Mouse (Mus musculus) stomach, embryonic 15.5 days (tissue): Measurements from ENCODE around the gene Cdc45. TPM values are rescaled to one million over a fixed set of nuclear protein-coding genes. Genes with fewer than 3 reads are reported as not detected.
"Not testable (repeated sequence)": the region's sequence is repeated elsewhere in the genome, so short reads cannot be mapped to it uniquely, and the experiment has no call there.

ENCODE experiments used
- ATAC-seq: fragments of 200-750 bp; cut with Nextera tagmentation; 2 replicates; pipeline ENCODE4 v1.8.0; 2017; ENCODE audit warnings: low read depth, moderate number of reproducible peaks, moderate TSS enrichment; ENCODE audit not compliant: insufficient read depth, low FRiP score
- H3K27ac ChIP-seq: fragments of 300-500 bp; sonication (generic); 2 replicates; pipeline ENCODE4 v1.5.1; 2015; ENCODE audit warnings: mild to moderate bottlenecking, inconsistent platforms
- H3K27me3 ChIP-seq: fragments of 300-500 bp; sonication (generic); replicated peaks from 2 replicates; pipeline ENCODE4 v1.6.1; 2015; ENCODE audit warnings: inconsistent platforms
- H3K36me3 ChIP-seq: fragments of 300-500 bp; sonication (generic); 2 replicates; pipeline ENCODE4 v1.6.1; 2015; ENCODE audit warnings: inconsistent platforms
- H3K4me1 ChIP-seq: fragments of 300-500 bp; sonication (generic); 2 replicates; pipeline ENCODE4 v1.6.1; 2015; ENCODE audit warnings: inconsistent platforms
- H3K4me2 ChIP-seq: fragments of 300-500 bp; sonication (generic); 2 replicates; pipeline ENCODE4 v1.6.1; 2015; ENCODE audit warnings: mild to moderate bottlenecking, inconsistent platforms
- H3K4me3 ChIP-seq: fragments of 300-500 bp; sonication (generic); replicated peaks from 2 replicates; pipeline ENCODE4 v1.5.1; 2015; ENCODE audit warnings: inconsistent platforms
- H3K9ac ChIP-seq: fragments of 300-500 bp; sonication (generic); 2 replicates; pipeline ENCODE4 v1.6.1; 2015; ENCODE audit warnings: inconsistent platforms
- H3K9me3 ChIP-seq: fragments of 300-500 bp; sonication (generic); 2 replicates; pipeline ENCODE4 v1.6.1; 2016; ENCODE audit warnings: inconsistent platforms
- WGBS: fragments of 180-500 bp; shearing (Covaris S2); methylation state at CpG from one replicate; pipeline ENCODE4 v1.1.7; 2015; 5-methylcytosine and 5-hydroxymethylcytosine counted together
- polyA plus RNA-seq: library from polyadenylated mRNA; unstranded; fragments of >200 nt; fragmentation: Nextera tagmentation; extraction: Ambion mirVana; gene quantifications from 2 replicates; pipeline ENCODE4 v1.2.1, GENCODE M21; 2015

Cdc45 gene
- 37.5 and 39.6 TPM in 2 replicates for polyA plus RNA-seq

DNA sequence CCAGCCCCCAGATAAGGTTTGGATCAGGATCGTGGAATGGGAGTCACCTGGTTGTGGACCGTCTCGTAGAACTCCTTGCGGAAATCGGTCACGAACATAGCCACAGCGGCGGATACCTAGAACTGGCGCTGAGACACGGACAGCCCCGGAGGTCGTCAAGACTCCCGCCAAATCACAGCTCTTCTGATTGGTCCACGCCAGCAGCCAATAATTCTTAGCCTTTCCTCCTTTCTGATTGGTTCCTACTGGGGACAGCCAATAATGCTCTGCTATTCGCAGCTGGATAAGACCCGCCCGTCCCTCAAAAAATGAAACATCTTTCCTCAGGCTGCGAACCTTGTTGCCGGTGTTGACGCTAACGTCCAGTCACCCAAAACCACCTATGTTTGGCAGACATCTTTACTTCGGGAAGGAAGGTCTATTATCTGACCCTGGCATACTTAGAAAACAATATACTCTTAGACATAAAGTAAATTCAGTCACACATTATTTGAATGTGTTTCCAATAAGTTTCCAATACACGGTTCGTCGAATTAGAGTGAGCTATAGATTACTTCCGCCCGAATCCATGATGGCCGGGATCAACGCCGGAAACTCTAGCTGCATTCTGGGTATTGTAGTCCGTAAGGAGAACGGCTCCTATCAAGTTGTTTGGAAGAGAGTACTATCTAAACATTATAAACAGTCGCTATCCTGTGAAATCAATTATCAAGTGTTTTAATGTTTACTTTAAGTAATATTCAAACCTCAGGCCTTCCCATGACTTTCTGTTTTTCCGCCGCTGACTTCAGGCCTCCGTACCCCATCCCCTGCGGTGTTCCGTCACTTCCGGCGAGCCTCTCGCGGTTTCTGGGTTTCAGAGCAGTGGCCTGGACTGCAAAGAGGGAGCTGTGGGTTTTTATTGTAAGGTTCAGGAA lies at the start of gene Cdc45, which contains the start of gene Ufd1:
Gene Cdc45, minus strand, starts transcription at position 520 of the 917 bp plus-strand sequence.
Gene Ufd1, plus strand, starts transcription at position 312 of the 917 bp plus-strand sequence.
- peaks cover 16% of the 10 kb centered on the region for H3K4me1 ChIP-seq
- H3K36me3 ChIP-seq: peaks cover 21% of the 10 kb centered on the region
- H3K9me3 ChIP-seq: no peaks in the 10 kb centered on the region
- peak within 1 kb of the TSS; percentile 64 for H3K4me3 ChIP-seq
- H3K9ac ChIP-seq: peak within 1 kb of the TSS; percentile 87
- H3K27ac ChIP-seq: peak within 1 kb of the TSS; percentile 70
- H3K27me3 ChIP-seq: no peaks in the 10 kb centered on the region
- peak within 1 kb of the TSS; percentile 88 for H3K4me2 ChIP-seq
- WGBS: under 1% methylated on average over 42 of the region's 42 CpGs
- peak; percentile 96 for ATAC-seq

DNA sequence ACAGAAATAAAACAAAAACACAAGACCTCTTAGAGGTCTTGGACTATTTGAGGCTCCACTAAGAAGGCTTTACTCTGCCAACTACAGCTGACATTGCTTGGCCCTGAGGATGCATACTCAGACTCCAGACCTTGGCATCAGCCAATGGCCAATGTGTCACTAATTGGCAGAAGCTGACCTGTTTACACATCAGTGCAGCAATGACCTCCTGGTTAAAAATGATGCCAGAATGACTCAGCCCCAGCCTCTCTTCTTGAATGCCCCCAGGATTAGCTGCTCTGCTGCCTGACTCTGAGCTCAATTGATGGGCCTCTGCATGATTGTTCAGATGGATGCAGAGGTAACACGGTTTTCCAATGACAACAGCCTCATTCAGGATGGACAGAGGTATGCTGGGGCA lies 48.4 kb upstream of the Cdc45 start:
- no peak overlapping the region for H3K4me3 ChIP-seq
- WGBS: 58% methylated on average over 1 of the region's 1 CpGs
- no peaks in the 10 kb centered on the region for H3K36me3 ChIP-seq
- H3K27ac ChIP-seq: no peak overlapping the region
- H3K9me3 ChIP-seq: no peaks in the 10 kb centered on the region
- H3K4me2 ChIP-seq: no peak overlapping the region
- no peaks in the 10 kb centered on the region for H3K4me1 ChIP-seq
- no peak for ATAC-seq
- H3K27me3 ChIP-seq: no peaks in the 10 kb centered on the region
- no peak overlapping the region for H3K9ac ChIP-seq

- no peaks in the 10 kb centered on the region for H3K9me3 ChIP-seq
- no peaks in the 10 kb centered on the region for H3K27me3 ChIP-seq
- no peak overlapping the region for H3K4me3 ChIP-seq
- no peaks in the 10 kb centered on the region for H3K4me1 ChIP-seq
- no peaks in the 10 kb centered on the region for H3K36me3 ChIP-seq
- no peak overlapping the region for H3K9ac ChIP-seq
- no peak overlapping the region for H3K27ac ChIP-seq
- ATAC-seq: no peak
- no peak overlapping the region for H3K4me2 ChIP-seq
Observed at GRCm38 (mm10) chr16:18858551-18858950, 46.8 kb upstream of the Cdc45 start.

- WGBS: 80% methylated on average over 16 of the region's 17 CpGs
- H3K27ac ChIP-seq, H3K4me1 ChIP-seq, H3K27me3 ChIP-seq, H3K4me3 ChIP-seq, H3K36me3 ChIP-seq, H3K9ac ChIP-seq, H3K4me2 ChIP-seq, H3K9me3 ChIP-seq, ATAC-seq: not testable (repeated sequence)
Observed at GRCm38 (mm10) chr16:18849521-18850190, 37.9 kb upstream of the Cdc45 start.

- no peaks in the 10 kb centered on the region for H3K9me3 ChIP-seq
- no peaks in the 10 kb centered on the region for H3K4me1 ChIP-seq
- no peak overlapping the region for H3K4me2 ChIP-seq
- no peak overlapping the region for H3K9ac ChIP-seq
- no peak overlapping the region for H3K4me3 ChIP-seq
- H3K27me3 ChIP-seq: no peaks in the 10 kb centered on the region
- H3K27ac ChIP-seq: no peak overlapping the region
- 84% methylated on average over 15 of the region's 15 CpGs for WGBS
- no peak for ATAC-seq
- no peaks in the 10 kb centered on the region for H3K36me3 ChIP-seq
Observed at GRCm38 (mm10) chr16:18846301-18846820, 34.6 kb upstream of the Cdc45 start.

- H3K36me3 ChIP-seq: peaks cover 13% of the 10 kb centered on the region
- no peak overlapping the region for H3K4me3 ChIP-seq
- no peak overlapping the region for H3K27ac ChIP-seq
- H3K4me1 ChIP-seq: no peaks in the 10 kb centered on the region
- no peak for ATAC-seq
- H3K4me2 ChIP-seq: no peak overlapping the region
- WGBS: 94% methylated on average over 4 of the region's 4 CpGs
- no peaks in the 10 kb centered on the region for H3K27me3 ChIP-seq
- no peak overlapping the region for H3K9ac ChIP-seq
- H3K9me3 ChIP-seq: no peaks in the 10 kb centered on the region
Observed at GRCm38 (mm10) chr16:18838346-18838745, 26.6 kb upstream of the Cdc45 start.

DNA sequence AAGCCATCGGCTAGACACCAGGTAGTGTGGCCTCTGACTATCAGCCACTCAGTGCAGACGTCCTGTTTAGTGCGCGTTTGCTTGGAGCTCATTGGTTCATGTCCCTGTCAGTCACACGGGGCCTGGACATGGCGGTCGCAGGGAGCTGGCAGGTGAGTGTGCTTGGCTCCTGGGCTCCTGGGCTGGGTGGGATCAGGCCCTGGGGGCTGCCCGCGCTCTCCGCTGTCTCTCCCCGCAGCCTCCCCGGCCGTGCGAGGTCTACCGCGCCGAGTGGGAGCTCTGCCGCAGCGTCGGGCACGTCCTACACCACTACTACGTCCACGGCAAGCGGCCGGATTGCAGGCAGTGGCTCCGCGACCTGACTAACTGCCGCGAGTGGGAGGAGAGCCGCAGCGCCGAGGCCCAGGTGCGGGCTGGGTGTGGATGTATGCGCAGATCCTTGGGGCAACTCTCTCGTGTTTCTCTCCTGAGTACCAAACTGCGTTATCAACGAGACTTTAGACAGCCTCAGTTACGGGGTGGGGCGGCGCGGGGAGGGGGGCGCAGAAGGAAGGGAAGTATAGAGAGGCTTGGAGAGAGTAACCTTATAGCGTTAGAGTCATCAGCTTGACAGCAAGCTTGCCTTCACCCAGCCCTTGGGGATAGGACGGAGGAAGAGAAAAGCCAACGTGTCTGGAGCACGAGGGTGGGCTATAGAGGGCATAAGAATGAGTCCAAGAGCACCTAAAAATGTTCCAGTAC lies 24.9 kb upstream of the Cdc45 start, which contains the start of the genes 2510002D24Rik and Gm28539:
Gene 2510002D24Rik, plus strand, starts transcription at position 111 of the 741 bp plus-strand sequence.
Gene Gm28539, plus strand, starts transcription at position 117 of the 741 bp plus-strand sequence.
- peak within 1 kb of the TSS; percentile 62 for H3K4me2 ChIP-seq
- H3K27me3 ChIP-seq: no peaks in the 10 kb centered on the region
- peaks cover 24% of the 10 kb centered on the region for H3K36me3 ChIP-seq
- no peaks in the 10 kb centered on the region for H3K9me3 ChIP-seq
- H3K9ac ChIP-seq: peak within 1 kb of the TSS; percentile 79
- ATAC-seq: peak; percentile 99
- WGBS: under 1% methylated on average over 45 of the region's 46 CpGs
- H3K4me1 ChIP-seq: no peaks in the 10 kb centered on the region
- H3K27ac ChIP-seq: peak within 1 kb of the TSS; percentile 70; the same call in 1 of the 2 replicates
- peak within 1 kb of the TSS; percentile 92 for H3K4me3 ChIP-seq

- H3K36me3 ChIP-seq: peaks cover 27% of the 10 kb centered on the region
- H3K4me1 ChIP-seq: no peaks in the 10 kb centered on the region
- H3K9ac ChIP-seq: peak overlapping the region; percentile 79; the same call in 1 of the 2 replicates
- H3K4me3 ChIP-seq: peak overlapping the region; percentile 92
- H3K27ac ChIP-seq: 0 out of 2 replicates have a peak overlapping the region, but pooled peaks have one; percentile 31
- H3K4me2 ChIP-seq: peak overlapping the region; percentile 62
- H3K9me3 ChIP-seq: no peaks in the 10 kb centered on the region
- no peaks in the 10 kb centered on the region for H3K27me3 ChIP-seq
- WGBS: 22% methylated on average over 3 of the region's 3 CpGs
- ATAC-seq: peak; percentile 50; the same call in 1 of the 2 replicates
Observed at GRCm38 (mm10) chr16:18836073-18836467, 24.3 kb upstream of the Cdc45 start.

GRCm38 (mm10) chr16:18833486-18833885 lies 21.7 kb upstream of the Cdc45 start:
- H3K27ac ChIP-seq: no peak overlapping the region
- no peaks in the 10 kb centered on the region for H3K27me3 ChIP-seq
- H3K9ac ChIP-seq: no peak overlapping the region
- peaks cover 35% of the 10 kb centered on the region for H3K36me3 ChIP-seq
- no peak overlapping the region for H3K4me2 ChIP-seq
- no peak for ATAC-seq
- H3K9me3 ChIP-seq: no peaks in the 10 kb centered on the region
- no peak overlapping the region for H3K4me3 ChIP-seq
- WGBS: 70% methylated on average over 2 of the region's 2 CpGs
- no peaks in the 10 kb centered on the region for H3K4me1 ChIP-seq

DNA sequence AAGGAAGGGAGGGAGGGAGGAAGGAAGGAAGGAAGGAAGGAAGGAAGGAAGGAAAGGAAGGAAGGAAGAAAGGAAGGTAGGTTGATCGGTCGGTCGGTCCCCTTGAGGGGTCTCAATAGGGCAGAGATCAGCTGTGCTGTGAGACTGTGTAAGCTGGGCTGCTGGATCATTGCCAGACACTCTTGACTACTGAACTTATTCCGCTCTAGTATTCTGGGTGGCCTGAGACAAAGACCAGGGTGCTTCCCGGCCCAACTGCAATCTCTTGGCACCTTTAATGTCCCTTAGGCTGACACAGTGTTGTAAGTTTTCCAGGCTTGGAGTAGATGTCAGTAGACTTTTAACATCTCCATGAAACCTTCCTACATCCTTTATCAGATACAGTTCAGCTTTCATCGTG lies 17.3 kb upstream of the Cdc45 start:
- no peaks in the 10 kb centered on the region for H3K9me3 ChIP-seq
- peaks cover 62% of the 10 kb centered on the region for H3K36me3 ChIP-seq
- H3K4me3 ChIP-seq: no peak overlapping the region
- no peak for ATAC-seq
- 90% methylated on average over 6 of the region's 6 CpGs for WGBS
- H3K4me2 ChIP-seq: no peak overlapping the region
- H3K27me3 ChIP-seq: no peaks in the 10 kb centered on the region
- H3K27ac ChIP-seq: no peak overlapping the region
- H3K9ac ChIP-seq: no peak overlapping the region
- H3K4me1 ChIP-seq: no peaks in the 10 kb centered on the region

GRCm38 (mm10) chr16:18828630-18829029 lies 16.8 kb upstream of the Cdc45 start:
- Histone ChIP-seq H3K36me3 (peaks cover 62% of the 10 kb centered on the region), H3K9ac (no peak overlapping the region), H3K27me3 (no peaks in the 10 kb centered on the region), H3K4me1 (no peaks in the 10 kb centered on the region), H3K4me3 (no peak overlapping the region), H3K4me2 (no peak overlapping the region), H3K9me3 (no peaks in the 10 kb centered on the region), H3K27ac (no peak overlapping the region)
- no peak for ATAC-seq
- WGBS: 94% methylated on average over 3 of the region's 3 CpGs
